Mouse (Mus musculus): ENCODE measurements around the gene Kcnip4. TPM values are rescaled to one million over a fixed set of nuclear protein-coding genes. Genes with fewer than 3 reads are reported as not detected.
A peak's percentile ranks its signal among the peaks of the same experiment; 100 is the strongest.

Kcnip4 gene
- total and polyA plus RNA-seq, 3 experiments = 0.19 TPM; not detected in 2

GRCm38 (mm10) chr5:48513354-48513753 is 1011.4 kb downstream of the Kcnip4 start:
- no peak for DNase-seq (ENCODE audit: low read depth, low spot score)
- Histone ChIP-seq H3K36me3 (ENCODE audit: control insufficient read depth in 1 of 2, insufficient read depth in 2 of 2, low read length in 2 of 2) (peaks cover 0 to 28% of the 10 kb centered on the region in 2 experiments; a peak in 2 of 4 replicates), H3K4me3 (ENCODE audit: control insufficient read depth in 1 of 2, insufficient read depth in 1 of 2, low read depth in 2 of 2, low read length in 2 of 2) (no peak overlapping the region), H3K27me3 (ENCODE audit: control insufficient read depth in 1 of 2, insufficient read depth in 2 of 2, low read length in 2 of 2) (no peaks in the 10 kb centered on the region), H3K9ac (ENCODE audit: control insufficient read depth, low read depth, low read length, poor library complexity, severe bottlenecking) (no peak overlapping the region), H3K27ac (ENCODE audit: control insufficient read depth, low read depth, low read length) (no peak overlapping the region), H3K79me2 (ENCODE audit: control insufficient read depth, insufficient read depth, low read length, poor library complexity) (no peaks in the 10 kb centered on the region), H3K9me3 (replicated peaks; ENCODE audit: insufficient read depth, low read length) (no peaks in the 10 kb centered on the region), H3K4me1 (ENCODE audit: control insufficient read depth in 1 of 2, insufficient read depth in 2 of 2, low read length in 2 of 2) (peaks cover 18 to 26% of the 10 kb centered on the region in 2 experiments)
- TF ChIP-seq GATA1 (IDR thresholded peaks at IDR 0.05; ENCODE audit: low read depth, low read length) = no peak
- no peak for TF ChIP-seq ZNF384 (IDR thresholded peaks at IDR 0.05; ENCODE audit: low read depth, low read length)
- no peak for TF ChIP-seq POLR2AphosphoS5 (IDR thresholded peaks at IDR 0.05; ENCODE audit: borderline replicate concordance, low read depth, low read length)
- TF ChIP-seq TAL1 (IDR thresholded peaks at IDR 0.05; ENCODE audit: low read length) = no peak
- TF ChIP-seq CTCF (IDR thresholded peaks at IDR 0.05 in 2 of 3, conservative IDR thresholded peaks at IDR 0.05 in 1 of 3; ENCODE audit: control insufficient read depth in 1 of 3, insufficient read depth in 1 of 3, low read depth in 2 of 3, low read length in 3 of 3, poor library complexity in 1 of 3, severe bottlenecking in 1 of 3) = no peak
- no peak for TF ChIP-seq KAT2A (conservative IDR thresholded peaks at IDR 0.05; ENCODE audit: low read depth, low read length)
- no peak for TF ChIP-seq MAX (IDR thresholded peaks at IDR 0.05; ENCODE audit: low read length)
- TF ChIP-seq ETS1 (IDR thresholded peaks at IDR 0.05; ENCODE audit: low read depth, low read length) = no peak
- no peak for TF ChIP-seq POLR2A (IDR thresholded peaks at IDR 0.05; ENCODE audit: control insufficient read depth in 1 of 2, insufficient read depth in 1 of 2, low read depth in 1 of 2, low read length in 2 of 2, poor library complexity in 1 of 2)
- no peak for TF ChIP-seq TCF12 (IDR thresholded peaks at IDR 0.05; ENCODE audit: low read depth, low read length)
- no peak for TF ChIP-seq ZKSCAN1 (IDR thresholded peaks at IDR 0.05; ENCODE audit: low read depth, low read length)
- no peak for TF ChIP-seq ELF1 (IDR thresholded peaks at IDR 0.05; ENCODE audit: low read depth, low read length)
- no peak for TF ChIP-seq RAD21 (IDR thresholded peaks at IDR 0.05; ENCODE audit: low read depth, low read length)
- TF ChIP-seq ZMIZ1 (IDR thresholded peaks at IDR 0.05; ENCODE audit: low read depth, low read length) = no peak
- no peak for TF ChIP-seq HCFC1 (IDR thresholded peaks at IDR 0.05; ENCODE audit: low read depth, low read length)
- TF ChIP-seq MYC (IDR thresholded peaks at IDR 0.05; ENCODE audit: low read depth, low read length) = no peak
- no peak for TF ChIP-seq NELFE (IDR thresholded peaks at IDR 0.05; ENCODE audit: low read depth, low read length)

- Histone ChIP-seq H3K4me3 (ENCODE audit: control insufficient read depth in 1 of 2, insufficient read depth in 1 of 2, low read depth in 2 of 2, low read length in 2 of 2) (no peak overlapping the region), H3K79me2 (ENCODE audit: control insufficient read depth, insufficient read depth, low read length, poor library complexity) (no peaks in the 10 kb centered on the region), H3K27ac (ENCODE audit: control insufficient read depth, low read depth, low read length) (peak overlapping the region; percentile 7; the same call in 1 of the 2 replicates), H3K27me3 (ENCODE audit: control insufficient read depth in 1 of 2, insufficient read depth in 2 of 2, low read length in 2 of 2) (no peaks in the 10 kb centered on the region), H3K9me3 (replicated peaks; ENCODE audit: insufficient read depth, low read length) (no peaks in the 10 kb centered on the region), H3K4me1 (ENCODE audit: control insufficient read depth in 1 of 2, insufficient read depth in 2 of 2, low read length in 2 of 2) (peaks cover 18 to 26% of the 10 kb centered on the region in 2 experiments), H3K36me3 (ENCODE audit: control insufficient read depth in 1 of 2, insufficient read depth in 2 of 2, low read length in 2 of 2) (peaks cover 0 to 28% of the 10 kb centered on the region in 2 experiments; a peak in 2 of 4 replicates), H3K9ac (ENCODE audit: control insufficient read depth, low read depth, low read length, poor library complexity, severe bottlenecking) (no peak overlapping the region)
- TF ChIP-seq GABPA (IDR thresholded peaks at IDR 0.05; ENCODE audit: low read depth, low read length) (no peak), EP300 (IDR thresholded peaks at IDR 0.05; ENCODE audit: low read depth in 1 of 2, low read length in 2 of 2) (peak; percentile 72 to 78), CHD2 (IDR thresholded peaks at IDR 0.05; ENCODE audit: low read length) (no peak), ZNF384 (IDR thresholded peaks at IDR 0.05; ENCODE audit: low read depth, low read length) (no peak), BHLHE40 (IDR thresholded peaks at IDR 0.05; ENCODE audit: borderline replicate concordance, low read depth, low read length) (no peak; the same call in 1 of the 2 replicates), UBTF (IDR thresholded peaks at IDR 0.05; ENCODE audit: borderline replicate concordance, insufficient read depth, low read depth, low read length) (no peak), ZMIZ1 (IDR thresholded peaks at IDR 0.05; ENCODE audit: low read depth, low read length) (no peak), MAZ (IDR thresholded peaks at IDR 0.05; ENCODE audit: low read depth, low read length) (no peak), SIN3A (IDR thresholded peaks at IDR 0.05; ENCODE audit: low read length) (no peak), MYC (IDR thresholded peaks at IDR 0.05; ENCODE audit: low read depth, low read length) (no peak), CTCF (IDR thresholded peaks at IDR 0.05 in 2 of 3, conservative IDR thresholded peaks at IDR 0.05 in 1 of 3; ENCODE audit: control insufficient read depth in 1 of 3, insufficient read depth in 1 of 3, low read depth in 2 of 3, low read length in 3 of 3, poor library complexity in 1 of 3, severe bottlenecking in 1 of 3) (no peak), NELFE (IDR thresholded peaks at IDR 0.05; ENCODE audit: low read depth, low read length) (no peak), ZC3H11A (IDR thresholded peaks at IDR 0.05; ENCODE audit: low read depth, low read length) (no peak), ETS1 (IDR thresholded peaks at IDR 0.05; ENCODE audit: low read depth, low read length) (peak; percentile 54), TCF12 (IDR thresholded peaks at IDR 0.05; ENCODE audit: low read depth, low read length) (peak; percentile 47), RAD21 (IDR thresholded peaks at IDR 0.05; ENCODE audit: low read depth, low read length) (no peak), POLR2A (IDR thresholded peaks at IDR 0.05; ENCODE audit: control insufficient read depth in 1 of 2, insufficient read depth in 1 of 2, low read depth in 1 of 2, low read length in 2 of 2, poor library complexity in 1 of 2) (no peak), JUND (IDR thresholded peaks at IDR 0.05; ENCODE audit: low read depth, low read length) (no peak), GATA1 (IDR thresholded peaks at IDR 0.05; ENCODE audit: low read depth, low read length) (peak; percentile 84), TAL1 (IDR thresholded peaks at IDR 0.05; ENCODE audit: low read length) (no peak), ZKSCAN1 (IDR thresholded peaks at IDR 0.05; ENCODE audit: low read depth, low read length) (no peak), RCOR1 (IDR thresholded peaks at IDR 0.05; ENCODE audit: low read depth, low read length) (peak; percentile 79), USF1 (IDR thresholded peaks at IDR 0.05; ENCODE audit: low read depth, low read length) (no peak)
- DNase-seq (ENCODE audit: low read depth, low spot score) = peak; percentile 76
Measured at GRCm38 (mm10) chr5:48511357-48511756, 1013.4 kb downstream of the Kcnip4 start.

All from MEL (cell line).